In the genomic region with DNA sequence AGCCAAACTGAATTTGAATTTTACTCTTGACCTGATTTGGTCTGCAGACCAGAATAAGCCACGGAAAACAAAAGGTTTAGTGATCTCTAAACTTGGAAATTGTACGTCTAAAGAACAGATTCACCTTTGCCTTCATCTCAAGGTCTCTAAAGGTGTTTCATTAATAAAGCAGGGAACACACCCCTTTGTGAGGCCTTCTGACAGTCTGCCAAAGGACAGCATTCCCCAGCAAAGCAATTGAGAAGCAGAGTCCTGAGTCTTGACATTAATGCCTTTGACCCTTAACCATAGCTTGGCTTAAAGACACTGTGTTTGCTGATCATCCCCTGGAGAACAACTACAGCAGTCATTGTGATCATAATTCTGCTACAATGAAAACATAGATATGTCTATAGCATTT, we compare ENCODE assay signal across 17 mouse cellular contexts.
"Had no signal": no experiment of that assay in that cellular context is flagged by ENCODE, and none has a peak within 500 bp of the region (broad histone marks: within the 10 kb centered on the region; RNA-seq: fewer than 3 reads in every experiment).

No protein-coding gene starts in this region.

- H3K27me3 ChIP-seq: lung, embryonic 15.5 days; megakaryocyte, embryonic 14.5 days; midbrain, embryonic 13.5 days; midbrain, embryonic 15.5 days; neural tube, embryonic 12.5 days; stomach, embryonic 15.5 days had no signal

- H3K4me1 ChIP-seq: lung, embryonic 15.5 days; megakaryocyte, embryonic 14.5 days; midbrain, embryonic 13.5 days; midbrain, embryonic 15.5 days; neural tube, embryonic 12.5 days; stomach, embryonic 15.5 days had no signal

- H3K9me3 ChIP-seq: lung, embryonic 15.5 days; megakaryocyte, embryonic 14.5 days; midbrain, embryonic 13.5 days; midbrain, embryonic 15.5 days; neural tube, embryonic 12.5 days; stomach, embryonic 15.5 days had no signal

- DNase-seq: lung, adult 2 months; lung, postnatal 14 days; lung, postnatal 36 days; right cerebral cortex, postnatal 14 days; thymus, adult 2 months; thymus, postnatal 14 days; thymus, postnatal 36 days had no signal

- H3K4me3 ChIP-seq: lung, embryonic 15.5 days; megakaryocyte, embryonic 14.5 days; midbrain, embryonic 13.5 days; midbrain, embryonic 15.5 days; neural tube, embryonic 12.5 days; stomach, embryonic 15.5 days had no signal

- H3K27ac ChIP-seq: lung, embryonic 15.5 days; macrophage; midbrain, embryonic 13.5 days; midbrain, embryonic 15.5 days; neural tube, embryonic 12.5 days; stomach, embryonic 15.5 days; stomach, postnatal 0 days had no signal

- H3K9ac ChIP-seq: lung, embryonic 15.5 days; midbrain, embryonic 13.5 days; midbrain, embryonic 15.5 days; neural tube, embryonic 12.5 days; stomach, embryonic 15.5 days had no signal

- ATAC-seq: lung, postnatal 0 days; midbrain, embryonic 13.5 days; midbrain, embryonic 15.5 days had no signal

- H3K36me3 ChIP-seq: lung, embryonic 15.5 days; midbrain, embryonic 13.5 days; midbrain, embryonic 15.5 days; neural tube, embryonic 12.5 days; stomach, embryonic 15.5 days had no signal

- H3K4me2 ChIP-seq: lung, embryonic 15.5 days; midbrain, embryonic 11.5 days; midbrain, embryonic 13.5 days; midbrain, embryonic 15.5 days; neural tube, embryonic 12.5 days; stomach, embryonic 15.5 days had no signal
